Mouse (Mus musculus): ENCODE results near the gene Me1. TPM values are rescaled to one million over a fixed set of nuclear protein-coding genes. Genes with fewer than 3 reads are reported as not detected.
"Not testable (repeated sequence)": the region's sequence is repeated elsewhere in the genome, so short reads cannot be mapped to it uniquely, and the experiment has no call there.

Me1 gene
- total RNA-seq, 2 experiments from 2014 or later, result 54.6 to 58.3 TPM

GRCm38 (mm10) chr9:86624781-86625180, 71.0 kb downstream of the Me1 start:
- intact Hi-C loops (cut with DNase I), result no loop called here
- no peak for DNase-seq (ENCODE audit: low spot score in 2 of 2)

DNA sequence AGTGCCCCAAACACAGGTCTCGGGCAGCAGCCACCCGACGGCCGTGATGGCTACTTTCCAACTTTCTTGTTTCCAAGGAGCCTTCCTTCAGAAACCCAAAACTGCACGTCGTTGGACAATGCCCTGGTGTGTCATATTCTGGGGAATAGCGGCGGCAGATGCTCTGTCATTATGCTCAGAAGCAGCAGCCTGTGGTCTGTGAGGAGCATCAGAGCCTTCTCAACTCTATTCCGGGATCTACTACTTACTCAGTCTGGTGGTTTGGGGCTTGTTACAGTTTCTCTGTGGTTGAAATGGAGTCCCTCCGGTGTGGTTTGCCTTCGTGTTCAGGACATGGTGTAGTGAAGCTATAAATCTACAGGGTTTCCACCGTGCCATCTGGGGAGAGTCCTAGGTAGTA, 71.7 kb downstream of the Me1 start:
- intact Hi-C loops (cut with DNase I), result no loop called here

GRCm38 (mm10) chr9:86622062-86622461, 73.7 kb downstream of the Me1 start:
- intact Hi-C loops (cut with DNase I), result no loop called here
- DNase-seq (ENCODE audit: low spot score in 2 of 2), result no peak

More for the DNA sequence above, 71.7 kb downstream of the Me1 start:
- DNase-seq (ENCODE audit: low spot score in 2 of 2), result no peak

DNA sequence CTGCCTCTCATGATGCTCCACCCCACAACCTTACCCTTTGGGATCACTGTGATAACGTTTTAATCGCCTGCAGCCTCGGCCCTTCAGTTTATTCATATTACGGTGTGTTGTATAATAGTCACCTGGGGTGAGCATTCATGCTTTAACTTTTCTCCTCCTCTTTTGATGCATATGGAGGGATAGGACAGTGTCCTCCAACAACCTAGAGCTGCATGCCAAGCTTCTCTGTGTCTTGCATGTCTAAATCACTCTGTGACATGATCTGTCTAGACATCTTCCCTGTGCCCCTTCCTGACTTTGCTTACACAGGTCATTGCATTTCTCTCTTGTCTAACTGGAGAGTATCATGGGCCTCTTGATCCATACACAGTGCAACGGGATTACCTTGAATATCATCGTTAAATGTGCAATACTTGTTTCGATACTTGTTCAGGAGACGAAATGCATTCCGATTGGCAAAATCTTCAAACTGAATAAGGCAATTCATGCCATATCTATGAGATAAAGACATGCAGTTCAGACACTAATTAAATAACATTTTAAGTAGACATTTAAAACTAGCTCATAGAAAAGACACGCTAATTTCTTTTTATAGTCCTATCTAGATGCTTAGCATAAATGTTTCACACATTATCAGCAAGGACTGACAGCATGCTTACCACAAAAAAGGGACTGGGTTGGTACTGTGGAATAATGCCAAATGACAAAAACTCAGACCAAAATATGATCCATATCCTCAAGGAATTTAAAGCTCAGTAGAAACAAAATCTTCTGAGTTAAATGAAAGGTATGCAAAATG, 76.2 kb downstream of the Me1 start:
- intact Hi-C loops (cut with DNase I), result no loop called here

GRCm38 (mm10) chr9:86617837-86618492, 77.8 kb downstream of the Me1 start:
- DNase-seq (ENCODE audit: low spot score in 2 of 2), result no peak
- intact Hi-C loops (cut with DNase I), result no loop called here

More for the DNA sequence above, 76.2 kb downstream of the Me1 start:
- DNase-seq (ENCODE audit: low spot score in 2 of 2), result no peak

DNA sequence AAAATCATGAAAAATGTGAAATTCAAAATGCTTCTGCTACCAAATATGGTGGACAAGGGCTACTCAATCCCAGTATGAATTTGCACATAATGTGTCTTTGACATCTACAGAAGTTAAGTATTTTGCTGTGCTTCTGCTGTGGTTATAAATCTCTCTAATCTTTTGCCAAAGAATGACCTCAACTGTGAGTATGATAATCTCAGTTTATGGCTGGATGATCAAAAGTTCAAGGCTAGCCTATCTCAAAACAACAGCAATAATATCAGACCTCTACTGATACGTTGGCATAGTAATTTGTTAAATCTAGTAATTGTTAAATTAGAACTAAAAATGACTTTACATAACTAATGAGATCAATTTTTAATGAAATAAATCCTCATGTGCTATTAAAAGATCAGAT, 80.0 kb downstream of the Me1 start:
- intact Hi-C loops (cut with DNase I), result no loop called here

DNA sequence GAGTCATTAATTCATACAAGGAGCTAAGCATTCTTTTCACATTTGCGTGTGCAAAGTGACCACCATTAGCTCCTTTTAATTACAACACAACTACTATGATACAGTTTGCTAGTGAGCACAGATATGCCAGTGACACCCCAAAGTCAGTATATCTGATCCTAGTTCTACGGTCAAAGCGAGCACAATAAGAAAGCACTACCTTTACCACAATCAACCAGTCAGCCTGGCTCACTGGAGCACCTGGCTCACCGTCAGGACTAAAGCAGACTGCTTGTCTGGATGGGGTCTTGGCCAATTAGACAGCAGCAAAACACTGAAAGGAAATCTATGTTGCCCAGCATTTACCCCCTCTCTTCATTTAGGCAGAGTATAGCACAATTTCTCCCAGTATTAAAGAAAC, 83.7 kb downstream of the Me1 start:
- intact Hi-C loops (cut with DNase I), result no loop called here

More for the DNA sequence above, 80.0 kb downstream of the Me1 start:
- DNase-seq (ENCODE audit: low spot score in 2 of 2), result no peak

GRCm38 (mm10) chr9:86605776-86606175, 90.0 kb downstream of the Me1 start:
- intact Hi-C loops (cut with DNase I), result no loop called here
- no peak for DNase-seq (ENCODE audit: low spot score in 2 of 2)

More for the DNA sequence above, 83.7 kb downstream of the Me1 start:
- no peak for DNase-seq (ENCODE audit: low spot score in 2 of 2)

DNA sequence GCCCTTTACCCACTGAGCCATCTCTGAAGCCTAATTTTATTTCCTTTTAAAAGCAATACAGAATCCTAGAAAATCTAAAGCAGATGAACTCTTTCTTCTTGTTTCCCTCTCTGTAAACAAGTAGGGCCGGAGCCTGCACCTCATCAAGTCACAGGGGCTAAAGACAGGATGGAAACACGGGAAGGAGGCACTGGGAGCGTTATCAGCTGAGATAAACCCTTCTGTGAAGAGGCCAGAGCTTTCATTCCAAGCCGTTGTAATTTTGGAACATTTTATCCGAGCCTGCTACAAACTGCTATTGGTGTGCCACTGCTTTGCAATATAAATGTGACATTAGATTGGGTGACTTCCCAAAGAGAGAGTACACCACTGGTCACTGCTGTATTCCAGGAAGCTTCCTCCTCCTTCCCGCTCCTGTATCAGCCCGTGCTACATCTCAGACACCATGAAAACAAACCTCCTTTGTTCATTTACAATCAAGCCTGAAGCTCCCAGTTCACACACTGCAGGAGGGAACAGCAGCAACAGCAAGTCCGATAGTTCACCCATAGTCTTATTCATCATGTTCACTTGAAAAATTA, 95.9 kb downstream of the Me1 start:
- intact Hi-C loops (cut with DNase I), result loop anchor here (10.0 kb wide), 2 partner anchors 425 to 645 kb away; partner anchors contain the start of gene Cyb5r4
- DNase-seq (ENCODE audit: low spot score in 2 of 2), result no peak

DNA sequence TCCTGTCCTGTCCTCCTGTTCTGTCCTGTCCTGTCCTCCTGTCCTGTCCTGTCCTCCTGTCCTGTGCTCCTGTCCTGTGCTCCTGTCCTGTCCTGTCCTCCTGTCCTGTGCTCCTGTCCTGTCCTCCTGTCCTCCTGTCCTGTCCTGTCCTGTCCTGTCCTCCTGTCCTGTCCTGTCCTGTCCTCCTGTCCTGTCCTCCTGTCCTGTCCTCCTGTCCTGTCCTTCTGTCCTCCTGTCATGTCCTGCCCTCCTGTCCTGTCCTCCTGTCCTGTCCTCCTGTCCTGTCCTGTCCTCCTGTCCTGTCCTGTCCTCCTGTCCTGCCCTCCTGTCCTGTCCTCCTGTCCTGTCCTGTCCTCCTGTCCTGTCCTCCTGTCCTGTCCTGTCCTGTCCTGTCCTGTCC, 98.8 kb downstream of the Me1 start:
- DNase-seq (ENCODE audit: low spot score in 2 of 2), result not testable (repeated sequence)
- intact Hi-C loops (cut with DNase I), result loop anchor here (10.0 kb wide), 2 partner anchors 428 to 648 kb away; partner anchors contain the start of gene Cyb5r4

DNA sequence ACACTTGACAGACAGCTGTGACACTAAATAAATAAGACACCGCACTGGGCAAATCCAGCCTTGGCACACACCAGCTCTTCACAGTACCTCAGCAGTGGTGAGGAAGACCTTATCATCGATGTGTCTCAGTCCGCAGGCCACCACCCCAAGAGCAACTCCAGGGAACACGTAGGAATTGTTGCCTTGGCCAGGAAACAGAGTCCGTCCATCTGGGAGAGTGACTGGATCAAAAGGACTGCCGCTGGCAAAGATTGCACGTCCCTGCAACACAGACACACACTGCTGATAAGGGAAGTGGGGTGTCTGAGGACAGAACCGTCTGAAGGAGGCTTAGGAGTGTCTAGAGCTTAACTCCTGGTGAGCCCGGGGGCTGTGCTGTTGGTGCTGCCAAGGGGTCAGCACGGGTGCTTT, 101.4 kb downstream of the Me1 start:
- intact Hi-C loops (cut with DNase I), result loop anchor here (5.0 to 10.0 kb wide), 3 partner anchors 208 to 650 kb away; partner anchors contain the start of gene Cyb5r4
- DNase-seq (ENCODE audit: low spot score in 2 of 2), result not testable (repeated sequence)

- intact Hi-C loops (cut with DNase I), result loop anchor here (1.0 to 10.0 kb wide), 4 partner anchors 153 to 652 kb away; partner anchors contain the start of gene Cyb5r4
- peak; percentile 67 to 79 for DNase-seq (ENCODE audit: low spot score in 2 of 2)
Observed at GRCm38 (mm10) chr9:86592676-86593668, 102.8 kb downstream of the Me1 start.

- intact Hi-C loops (cut with DNase I), result no loop called here
- DNase-seq (ENCODE audit: low spot score in 2 of 2), result no peak
Observed at GRCm38 (mm10) chr9:86587019-86587795, 108.5 kb downstream of the Me1 start.

DNA sequence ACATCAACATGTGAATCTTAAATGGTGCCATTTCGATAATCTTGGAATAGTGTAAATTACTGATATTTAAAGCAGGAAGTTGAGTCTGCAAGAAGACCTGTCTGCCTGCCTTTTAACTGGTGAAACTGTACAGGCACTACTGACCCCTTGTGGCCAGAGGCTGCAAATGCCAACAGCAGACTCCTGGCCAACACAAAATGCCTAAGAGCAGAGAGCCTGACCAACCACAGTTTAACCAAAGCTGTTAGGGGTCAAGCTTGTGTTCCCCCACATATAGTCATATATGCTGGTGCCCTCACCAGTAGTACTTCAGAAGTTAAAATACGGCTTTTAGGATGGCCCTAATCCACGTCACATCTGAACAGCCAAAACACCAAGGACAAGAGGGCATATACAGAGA, 112.0 kb downstream of the Me1 start:
- peak; percentile 67 to 81 for DNase-seq (ENCODE audit: low spot score in 2 of 2)
- intact Hi-C loops (cut with DNase I), result no loop called here

DNA sequence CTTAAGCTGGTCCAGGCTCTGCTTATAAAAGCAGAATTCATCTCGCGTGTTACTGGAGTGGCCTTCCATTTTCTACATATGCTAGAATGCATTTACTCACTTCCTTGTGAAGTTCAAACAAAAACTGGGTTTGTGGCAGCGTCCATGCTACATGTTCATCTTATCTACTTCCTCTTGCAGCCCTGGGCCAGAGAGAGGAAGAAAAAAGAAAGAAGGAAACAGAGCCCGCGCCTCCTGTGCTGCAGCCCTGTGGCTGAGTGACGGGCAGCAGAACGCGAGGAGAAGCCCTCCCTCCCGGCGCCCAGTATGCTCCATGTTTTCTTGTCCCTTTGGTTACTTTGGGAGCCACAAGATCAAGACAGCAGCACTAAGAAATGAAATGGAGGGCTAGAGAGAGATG, 116.1 kb downstream of the Me1 start:
- intact Hi-C loops (cut with DNase I), result no loop called here
- no peak for DNase-seq (ENCODE audit: low spot score in 2 of 2)

- intact Hi-C loops (cut with DNase I), result no loop called here
- DNase-seq (ENCODE audit: low spot score in 2 of 2), result peak in 1 of 2 experiments; percentile 53
Observed at GRCm38 (mm10) chr9:86575178-86575577, 120.6 kb downstream of the Me1 start.

- intact Hi-C loops (cut with DNase I), result loop anchor here (2.0 kb wide), 1 partner anchor 107 kb away; the partner anchor contains the start of gene Dop1a
- DNase-seq (ENCODE audit: low spot score in 2 of 2), result no peak
Observed at GRCm38 (mm10) chr9:86573616-86574303, 122.0 kb downstream of the Me1 start.

All from left cerebral cortex, postnatal 14 days (tissue).